Mouse (Mus musculus): ENCODE measurements around the gene Map3k1.

Map3k1 gene

GRCm38 (mm10) chr13:111791596-111791995, 17.2 kb downstream of the Map3k1 start:
- no peak for DNase-seq (ENCODE audit: low read depth, low spot score)

DNA sequence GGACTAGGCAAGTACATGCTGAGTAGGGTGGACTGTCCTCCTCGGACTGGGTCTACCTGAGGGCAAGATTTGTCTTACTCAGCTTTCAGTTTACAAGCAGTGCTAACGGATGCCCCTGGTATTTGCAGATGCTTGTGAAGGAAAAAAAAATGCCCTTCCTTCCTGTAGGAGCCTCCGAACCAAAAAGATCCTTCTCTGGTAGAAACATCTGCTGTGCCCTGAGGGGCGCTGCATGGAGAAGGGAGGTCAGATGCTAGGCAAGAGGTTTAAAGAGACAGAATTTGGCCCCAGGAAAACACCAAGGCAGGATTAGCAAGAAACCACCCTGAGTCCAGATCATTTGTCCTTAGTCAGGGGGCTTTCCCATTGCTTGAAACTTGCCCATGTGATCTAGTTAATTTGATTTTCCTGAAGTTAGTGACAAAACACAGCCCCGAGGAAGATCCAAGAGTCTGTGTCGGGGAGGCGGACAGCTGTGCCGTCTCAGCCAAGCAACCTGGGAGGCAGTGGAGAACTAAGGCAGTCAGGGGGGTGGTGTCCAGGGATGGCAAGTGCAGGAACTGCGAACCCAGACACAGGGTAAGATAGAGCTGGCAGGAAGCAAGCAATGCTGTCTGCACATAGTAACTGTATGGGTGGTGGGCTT, 19.2 kb downstream of the Map3k1 start:
- DNase-seq (ENCODE audit: low read depth, low spot score): no peak

DNA sequence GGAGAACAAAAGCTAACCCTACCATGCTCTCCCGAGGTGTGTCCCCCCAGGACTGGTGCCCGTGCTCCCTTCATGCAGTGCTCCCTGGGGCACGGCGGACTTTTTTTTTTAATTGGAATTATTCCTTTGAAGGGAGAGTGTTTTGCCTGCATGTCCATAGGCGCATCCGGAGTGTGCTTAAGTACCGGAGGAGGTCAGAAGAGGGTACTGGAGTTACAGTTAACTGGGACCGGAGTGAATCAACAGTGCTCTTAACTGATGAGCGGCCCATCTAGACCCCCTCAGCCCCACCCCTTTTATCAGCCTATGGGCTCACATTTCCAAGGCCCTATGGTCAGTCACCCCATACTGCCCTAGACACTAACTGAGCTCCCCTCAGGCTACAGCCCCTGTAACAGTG, 19.9 kb downstream of the Map3k1 start:
- DNase-seq (ENCODE audit: low read depth, low spot score): no peak

DNA sequence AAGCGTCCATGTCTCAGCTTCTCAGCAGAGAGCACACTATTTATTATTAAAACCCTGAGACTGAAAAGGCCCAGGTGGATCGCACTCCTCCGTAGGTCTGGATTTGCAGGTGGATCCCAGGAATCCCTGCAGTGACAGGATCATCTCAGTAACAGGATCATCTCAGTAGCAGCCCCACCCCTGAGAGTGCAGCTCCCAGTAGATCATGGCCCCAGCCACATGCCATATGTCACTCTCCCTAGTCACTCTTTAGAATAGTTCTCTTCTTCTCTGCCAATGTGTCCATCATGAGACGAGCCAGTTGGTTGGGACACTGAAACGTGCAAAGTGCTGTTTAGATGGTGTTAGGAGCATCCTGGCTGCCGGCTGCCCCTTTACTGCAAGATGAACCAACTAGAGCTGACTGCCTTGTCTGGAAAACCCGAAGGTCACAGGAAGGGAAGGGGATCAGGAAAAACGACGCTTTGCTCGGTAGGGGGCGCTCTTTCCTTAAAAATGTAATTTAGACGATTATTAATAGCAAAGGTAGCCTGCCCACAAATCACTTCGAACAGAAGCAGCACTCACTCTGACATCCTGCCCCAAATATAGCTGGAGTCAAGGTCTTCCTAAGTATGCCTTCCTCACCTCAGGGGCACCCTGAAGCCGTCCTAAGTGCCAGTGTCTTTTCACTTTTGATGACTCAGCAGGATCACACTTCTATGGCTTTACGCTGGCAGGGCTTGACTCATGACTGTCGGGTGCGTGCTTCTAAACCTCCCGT, 20.8 kb downstream of the Map3k1 start:
- peak; percentile 83 for DNase-seq (ENCODE audit: low read depth, low spot score)

GRCm38 (mm10) chr13:111786584-111786983, 22.2 kb downstream of the Map3k1 start:
- DNase-seq (ENCODE audit: low read depth, low spot score): no peak

DNA sequence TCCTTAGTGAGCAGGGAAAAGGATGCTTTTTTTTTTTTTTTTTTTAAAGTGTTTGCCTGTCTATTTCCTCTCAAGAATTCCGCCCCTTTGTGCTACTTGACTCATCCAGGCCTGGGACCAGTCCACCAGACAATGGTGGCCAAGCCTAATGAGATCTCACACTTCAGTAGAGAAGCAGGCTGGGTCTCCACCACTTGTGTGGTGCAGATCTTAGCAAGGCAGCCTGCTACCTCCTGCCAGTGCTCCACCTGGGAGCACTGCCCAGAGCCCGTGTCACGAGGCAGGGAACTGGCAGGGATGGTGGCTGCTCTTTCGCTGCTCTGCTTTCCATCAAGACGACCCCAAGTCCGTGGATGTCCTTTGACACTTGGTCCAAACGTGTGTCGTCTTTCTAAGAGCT, 25.3 kb downstream of the Map3k1 start:
- no peak for DNase-seq (ENCODE audit: low read depth, low spot score)

DNA sequence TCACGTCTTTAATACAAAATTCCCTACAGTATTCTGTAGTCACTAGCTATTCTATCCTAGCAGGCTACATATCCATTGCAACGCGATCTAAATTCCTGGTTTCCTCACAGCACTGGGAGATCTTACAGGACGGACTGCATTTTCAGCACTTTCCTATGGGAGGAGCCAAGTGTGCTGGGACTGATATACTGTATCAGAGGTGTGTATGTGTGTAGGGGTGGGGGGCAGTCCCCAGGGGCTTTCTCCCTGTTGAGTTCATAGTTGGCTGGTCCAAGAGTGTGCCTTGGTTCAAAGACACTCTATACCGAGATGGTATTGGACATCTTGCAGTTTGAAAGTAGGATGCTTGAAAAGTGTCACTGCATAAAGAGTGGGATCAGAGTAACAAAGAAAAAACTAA, 29.3 kb downstream of the Map3k1 start:
- no peak for DNase-seq (ENCODE audit: low read depth, low spot score)

- DNase-seq (ENCODE audit: low read depth, low spot score): no peak
These were observed 30.2 kb downstream of the Map3k1 start for GRCm38 (mm10) chr13:111778606-111779005.

GRCm38 (mm10) chr13:111777865-111778264, 30.9 kb downstream of the Map3k1 start:
- no peak for DNase-seq (ENCODE audit: low read depth, low spot score)

DNA sequence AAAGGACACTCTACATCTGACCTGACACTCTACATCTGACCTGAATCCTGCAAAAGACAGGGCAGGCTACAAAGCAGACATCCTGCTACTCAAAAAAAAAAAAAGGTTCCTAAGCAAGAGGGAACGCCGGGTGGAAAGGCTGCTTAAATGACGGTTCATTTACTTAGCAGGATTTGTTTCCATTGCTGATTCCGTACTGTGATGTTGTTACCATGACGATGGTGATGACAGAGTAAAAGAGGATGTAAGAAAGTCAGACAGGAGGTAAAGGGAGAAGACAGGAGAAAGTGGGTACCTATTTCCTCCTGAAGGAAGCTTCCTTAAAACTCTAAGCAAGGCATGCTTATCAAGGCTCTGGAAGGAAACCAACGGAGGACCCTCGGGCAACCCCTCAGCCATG, 31.6 kb downstream of the Map3k1 start:
- DNase-seq (ENCODE audit: low read depth, low spot score): no peak

DNA sequence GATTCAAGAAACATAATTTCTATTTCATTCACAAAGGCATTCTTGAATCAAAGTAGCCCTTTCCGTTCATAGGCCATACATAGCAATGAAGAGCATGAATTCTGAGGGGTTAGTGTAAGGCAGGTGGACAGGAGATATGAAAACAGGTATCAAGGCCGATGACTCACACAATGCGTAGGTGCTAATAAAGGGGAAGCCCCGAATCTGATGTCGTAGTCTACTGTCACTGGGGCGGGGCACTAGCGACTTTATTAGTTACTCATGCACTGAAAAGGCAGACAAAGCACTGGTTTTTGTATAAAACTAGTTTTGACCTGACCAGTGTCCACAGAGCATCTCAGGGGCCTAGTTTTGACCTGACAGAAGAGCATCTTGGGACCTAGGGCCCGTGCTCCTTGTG, 36.7 kb downstream of the Map3k1 start:
- DNase-seq (ENCODE audit: low read depth, low spot score): no peak

- peak; percentile 32 for DNase-seq (ENCODE audit: low read depth, low spot score)
These were observed 37.6 kb downstream of the Map3k1 start for GRCm38 (mm10) chr13:111771232-111771631.

- no peak for DNase-seq (ENCODE audit: low read depth, low spot score)
These were observed 38.0 kb downstream of the Map3k1 start for GRCm38 (mm10) chr13:111770776-111771175.

- DNase-seq (ENCODE audit: low read depth, low spot score): no peak
These were observed 46.3 kb downstream of the Map3k1 start for GRCm38 (mm10) chr13:111762526-111762925.

DNA sequence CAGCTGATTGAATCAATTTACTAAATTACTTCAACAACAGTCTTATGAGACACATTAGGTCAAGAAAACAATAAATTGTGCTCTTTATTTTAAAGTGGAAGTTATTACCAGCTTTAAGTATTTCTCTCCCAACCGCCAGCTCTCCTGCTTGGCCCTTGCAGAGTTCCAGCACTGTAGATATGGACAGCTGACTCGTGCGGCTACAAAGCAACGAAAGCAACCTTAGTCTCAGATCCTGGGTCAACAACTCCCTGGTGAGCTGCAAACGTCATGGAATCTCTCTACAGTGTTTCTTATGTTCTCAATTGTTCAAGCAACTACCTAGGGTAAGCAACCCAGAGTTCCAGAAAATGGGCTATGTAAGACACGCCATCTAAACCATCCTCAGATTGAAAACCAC, 51.8 kb downstream of the Map3k1 start:
- DNase-seq (ENCODE audit: low read depth, low spot score): no peak

DNA sequence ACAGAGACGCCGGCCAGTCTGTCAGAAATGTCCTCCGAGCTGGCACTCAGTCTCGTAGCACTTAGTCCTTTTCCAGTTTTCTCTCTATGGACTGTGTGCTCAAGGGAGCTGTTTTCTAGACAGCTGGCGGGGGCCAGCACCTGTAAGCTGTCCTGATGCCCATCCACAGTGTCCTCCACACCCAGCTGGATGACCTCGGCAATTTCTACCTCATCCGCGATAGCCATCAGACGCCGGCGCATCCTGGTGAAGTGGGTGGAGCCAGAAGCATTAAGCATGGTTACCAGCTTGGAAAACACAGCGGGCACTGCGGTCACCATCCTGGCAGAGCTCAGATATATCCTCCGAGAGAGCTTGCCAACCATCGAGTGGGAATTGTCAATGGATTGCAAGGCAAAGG, 52.9 kb downstream of the Map3k1 start:
- no peak for DNase-seq (ENCODE audit: low read depth, low spot score)

- DNase-seq (ENCODE audit: low read depth, low spot score): no peak
These were observed 53.4 kb downstream of the Map3k1 start for GRCm38 (mm10) chr13:111755377-111755776.

DNA sequence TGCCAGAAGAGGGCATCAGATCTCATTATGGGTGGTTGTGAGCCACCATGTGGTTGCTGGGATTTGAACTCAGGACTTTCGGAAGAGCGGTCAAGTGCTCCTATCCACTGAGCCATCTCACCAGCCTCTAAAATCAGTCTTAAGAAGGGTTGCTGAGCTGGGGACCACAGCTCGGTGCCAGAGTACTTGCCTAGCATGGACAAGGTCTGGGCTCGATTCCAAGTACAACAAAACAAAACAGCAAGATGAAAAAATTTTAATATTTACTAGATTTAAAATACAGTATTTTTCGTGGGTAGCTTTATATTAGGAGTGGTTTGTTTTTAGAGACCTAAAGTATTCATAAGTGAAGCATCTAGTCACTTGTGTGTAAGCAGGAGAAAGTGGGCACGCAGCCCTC, 55.5 kb downstream of the Map3k1 start:
- no peak for DNase-seq (ENCODE audit: low read depth, low spot score)

DNA sequence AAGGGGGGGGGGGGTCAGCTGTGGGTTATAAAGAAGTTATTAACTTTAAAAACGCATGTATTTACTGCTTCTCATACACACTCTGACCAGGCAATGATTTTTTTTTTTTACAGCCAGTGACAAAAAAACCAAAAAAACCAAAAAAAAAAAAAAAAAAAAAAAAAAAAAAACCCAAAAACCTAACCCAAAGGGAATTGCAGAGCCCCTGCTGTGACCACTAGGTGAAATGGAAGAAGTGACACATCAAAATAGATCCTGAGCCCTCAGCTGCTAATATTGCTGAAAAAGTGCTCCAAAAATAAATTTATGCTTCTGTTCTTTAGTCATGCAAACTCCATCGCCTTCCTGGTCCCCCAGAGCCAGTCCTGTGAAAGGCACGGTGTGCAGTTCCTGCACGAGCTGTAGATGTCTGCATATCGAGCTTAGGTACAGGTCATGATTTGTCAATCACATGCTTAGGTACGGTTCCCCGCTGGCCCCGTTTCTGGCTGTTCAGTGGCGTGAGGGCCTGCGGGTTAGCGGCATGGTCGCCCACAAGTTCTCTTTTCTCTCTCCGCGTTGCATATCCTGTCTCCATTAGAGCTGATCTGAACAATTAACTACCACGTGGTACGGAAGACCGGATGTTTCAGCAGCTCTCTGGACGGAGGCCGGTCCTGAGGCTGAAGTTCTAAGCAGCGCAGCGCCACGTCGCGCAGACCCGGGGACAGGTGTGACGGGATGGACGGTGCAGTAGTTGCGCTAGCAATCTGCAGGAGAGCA, 60.3 kb downstream of the Map3k1 start:
- no peak for DNase-seq (ENCODE audit: low read depth, low spot score)

DNA sequence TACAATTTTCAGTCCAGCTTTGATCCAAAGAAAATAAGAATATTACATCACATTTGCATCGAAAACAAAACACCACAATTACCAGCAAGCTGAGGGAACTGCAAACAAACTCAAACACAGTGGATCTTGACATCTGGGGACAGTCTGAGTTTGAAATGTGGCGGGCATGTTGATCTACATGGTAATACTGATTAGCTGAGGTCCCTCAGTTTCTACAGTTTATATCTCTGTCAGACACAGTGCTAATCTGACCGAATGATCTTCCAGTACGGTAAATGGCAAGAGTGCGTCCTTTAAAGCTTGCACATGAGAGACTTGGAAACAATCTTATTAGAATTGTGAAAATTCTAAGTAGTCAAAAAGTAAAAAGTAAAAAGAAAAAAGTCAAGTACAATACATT, 62.0 kb downstream of the Map3k1 start:
- DNase-seq (ENCODE audit: low read depth, low spot score): no peak

- DNase-seq (ENCODE audit: low read depth, low spot score): no peak
These were observed 63.6 kb downstream of the Map3k1 start for GRCm38 (mm10) chr13:111745216-111745615.

GRCm38 (mm10) chr13:111744233-111745000, 64.4 kb downstream of the Map3k1 start:
- DNase-seq (ENCODE audit: low read depth, low spot score): no peak

All from mesoderm, embryonic 11.5 days (tissue).